Mouse (Mus musculus): Measurements from ENCODE around the gene Spef1. TPM values are rescaled to one million over a fixed set of nuclear protein-coding genes. Genes with fewer than 3 reads are reported as not detected.

The Spef1 gene
- polyA plus RNA-seq, 1 experiment from 2014 or later, result 3.3 TPM

- Histone ChIP-seq H3K9ac (replicated peaks; ENCODE audit: low read length) (peak overlapping the region; percentile 88), H3K9me3 (ENCODE audit: low read length) (peaks cover 8% of the 10 kb centered on the region), H3K4me3 (ENCODE audit: low read length) (peak overlapping the region; percentile 78), H3K27me3 (ENCODE audit: insufficient read depth, low read length) (no peaks in the 10 kb centered on the region), H3K4me2 (replicated peaks; ENCODE audit: low read depth, low read length) (peak overlapping the region; percentile 97), H3K36me3 (ENCODE audit: insufficient read depth, low read length) (no peaks in the 10 kb centered on the region), H3K27ac (ENCODE audit: low read length) (peak overlapping the region; percentile 95), H3K4me1 (ENCODE audit: insufficient read depth, low read length) (peaks cover 13% of the 10 kb centered on the region)
- peak; percentile 16; the same call in 1 of the 2 replicates for ATAC-seq (ENCODE audit: low FRiP score, low TSS enrichment)
- under 1% methylated on average over 17 of the region's 17 CpGs for WGBS
These were observed 26.4 kb downstream of the Spef1 start for GRCm38 (mm10) chr2:131160671-131161111.

DNA sequence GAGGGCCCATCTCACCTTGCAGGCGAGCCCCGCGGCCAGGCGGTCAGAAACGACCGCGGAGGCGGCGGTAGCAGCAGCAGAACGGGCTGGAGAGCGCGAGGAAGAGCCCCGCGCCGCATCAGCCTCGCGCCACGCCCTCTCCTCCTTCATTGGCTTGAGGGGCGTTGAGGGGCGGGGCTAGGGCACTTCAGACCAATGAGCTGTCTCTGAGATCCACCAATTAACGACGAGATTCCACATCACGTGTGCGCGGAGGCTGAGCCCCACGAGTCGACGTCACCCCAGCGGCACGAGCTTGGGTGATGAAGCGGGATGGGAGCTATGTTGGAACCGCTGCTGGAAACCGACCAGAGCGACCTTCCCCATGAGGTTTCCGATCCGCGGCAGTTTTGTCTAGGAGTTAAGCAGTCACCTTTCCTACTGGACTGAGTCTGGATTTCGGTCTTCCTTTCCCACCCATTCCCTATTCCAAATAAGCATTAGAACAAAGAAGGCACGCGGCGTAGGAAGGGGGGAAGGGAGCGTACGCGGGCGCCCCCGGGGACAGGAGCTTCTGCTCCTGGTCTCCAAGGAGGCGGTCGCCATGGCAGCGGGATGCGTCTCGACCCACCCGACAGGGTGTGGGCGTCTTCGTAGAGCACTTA is 27.0 kb downstream of the Spef1 start, which contains the start of gene 1700037H04Rik:
TSS of gene 1700037H04Rik (minus strand) at position 144 of the 644 bp plus-strand sequence.
- Histone ChIP-seq H3K36me3 (ENCODE audit: insufficient read depth, low read length) (no peaks in the 10 kb centered on the region), H3K4me3 (ENCODE audit: low read length) (peak within 1 kb of the TSS; percentile 78), H3K27me3 (ENCODE audit: insufficient read depth, low read length) (no peaks in the 10 kb centered on the region), H3K27ac (ENCODE audit: low read length) (peak within 1 kb of the TSS; percentile 95), H3K9me3 (ENCODE audit: low read length) (peaks cover 6% of the 10 kb centered on the region), H3K4me1 (ENCODE audit: insufficient read depth, low read length) (peaks cover 13% of the 10 kb centered on the region), H3K9ac (replicated peaks; ENCODE audit: low read length) (peak within 1 kb of the TSS; percentile 91), H3K4me2 (replicated peaks; ENCODE audit: low read depth, low read length) (peak within 1 kb of the TSS; percentile 97)
- peak; percentile 97 for ATAC-seq (ENCODE audit: low FRiP score, low TSS enrichment)
- WGBS, result under 1% methylated on average over 54 of the region's 54 CpGs

DNA sequence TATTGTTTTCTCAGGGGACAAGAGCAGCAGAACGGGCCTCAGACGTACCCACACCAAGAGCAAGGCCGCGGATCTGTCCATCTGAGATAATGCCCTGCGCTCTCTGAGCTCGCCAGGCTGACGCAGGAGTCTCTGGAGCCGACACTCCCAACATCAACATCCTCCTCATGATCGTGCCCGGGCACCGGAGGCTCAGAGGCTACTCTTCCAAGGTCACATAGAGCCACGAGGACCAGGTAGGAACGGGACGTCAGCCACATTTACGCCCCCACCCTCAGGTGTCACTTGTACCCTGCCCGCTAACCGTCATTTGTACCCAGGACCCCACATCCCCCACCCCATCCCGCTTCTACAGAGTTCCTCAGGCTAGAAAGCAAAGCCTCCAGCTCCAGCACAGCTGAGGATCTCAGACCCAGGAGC is 27.6 kb downstream of the Spef1 start:
- Histone ChIP-seq H3K9ac (replicated peaks; ENCODE audit: low read length) (peak overlapping the region; percentile 91), H3K4me1 (ENCODE audit: insufficient read depth, low read length) (peaks cover 13% of the 10 kb centered on the region), H3K27ac (ENCODE audit: low read length) (peak overlapping the region; percentile 85), H3K4me2 (replicated peaks; ENCODE audit: low read depth, low read length) (peak overlapping the region; percentile 87), H3K36me3 (ENCODE audit: insufficient read depth, low read length) (no peaks in the 10 kb centered on the region), H3K27me3 (ENCODE audit: insufficient read depth, low read length) (no peaks in the 10 kb centered on the region), H3K9me3 (ENCODE audit: low read length) (peaks cover under 1% of the 10 kb centered on the region; the same call in 1 of the 2 replicates), H3K4me3 (ENCODE audit: low read length) (peak overlapping the region; percentile 78)
- WGBS, result under 1% methylated on average over 18 of the region's 18 CpGs
- peak; percentile 50 for ATAC-seq (ENCODE audit: low FRiP score, low TSS enrichment)

DNA sequence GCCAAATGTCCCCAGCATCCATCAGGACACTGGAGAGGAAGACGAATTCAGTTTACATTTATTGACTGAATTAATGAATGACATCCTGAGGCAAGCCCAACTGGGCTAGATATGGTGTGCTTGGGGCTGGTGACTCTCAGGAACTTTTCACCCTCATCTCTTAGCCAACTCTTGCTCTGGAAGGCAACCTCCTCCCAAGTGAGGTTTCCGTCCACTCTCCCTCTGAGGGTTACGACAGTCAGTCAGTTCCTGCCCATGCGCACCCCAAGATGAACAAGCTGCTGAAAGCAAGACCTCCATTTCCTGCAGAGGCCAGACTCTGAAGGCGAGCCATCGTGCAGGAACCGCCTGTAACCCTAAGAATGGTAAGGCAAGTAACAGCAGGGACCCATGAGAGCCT is 30.1 kb downstream of the Spef1 start:
- no peaks in the 10 kb centered on the region for H3K9me3 ChIP-seq (ENCODE audit: low read length)
- H3K4me1 ChIP-seq (ENCODE audit: insufficient read depth, low read length), result peaks cover 13% of the 10 kb centered on the region
- no peak for ATAC-seq (ENCODE audit: low FRiP score, low TSS enrichment)
- no peaks in the 10 kb centered on the region for H3K27me3 ChIP-seq (ENCODE audit: insufficient read depth, low read length)
- H3K4me2 ChIP-seq (replicated peaks; ENCODE audit: low read depth, low read length), result no peak overlapping the region
- H3K9ac ChIP-seq (replicated peaks; ENCODE audit: low read length), result no peak overlapping the region
- no peak overlapping the region for H3K4me3 ChIP-seq (ENCODE audit: low read length)
- H3K36me3 ChIP-seq (ENCODE audit: insufficient read depth, low read length), result no peaks in the 10 kb centered on the region
- WGBS, result 89% methylated on average over 7 of the region's 7 CpGs
- no peak overlapping the region for H3K27ac ChIP-seq (ENCODE audit: low read length)

- no peaks in the 10 kb centered on the region for H3K27me3 ChIP-seq (ENCODE audit: insufficient read depth, low read length)
- no peak overlapping the region for H3K4me2 ChIP-seq (replicated peaks; ENCODE audit: low read depth, low read length)
- no peak overlapping the region for H3K9ac ChIP-seq (replicated peaks; ENCODE audit: low read length)
- peaks cover 16% of the 10 kb centered on the region; the same call in 1 of the 2 replicates for H3K36me3 ChIP-seq (ENCODE audit: insufficient read depth, low read length)
- H3K4me1 ChIP-seq (ENCODE audit: insufficient read depth, low read length), result peaks cover 6% of the 10 kb centered on the region; the same call in 1 of the 2 replicates
- 91% methylated on average over 4 of the region's 4 CpGs for WGBS
- no peak for ATAC-seq (ENCODE audit: low FRiP score, low TSS enrichment)
- H3K9me3 ChIP-seq (ENCODE audit: low read length), result no peaks in the 10 kb centered on the region
- no peak overlapping the region for H3K4me3 ChIP-seq (ENCODE audit: low read length)
- no peak overlapping the region for H3K27ac ChIP-seq (ENCODE audit: low read length)
These were observed 33.0 kb downstream of the Spef1 start for GRCm38 (mm10) chr2:131154036-131154435.

- Histone ChIP-seq H3K4me2 (replicated peaks; ENCODE audit: low read depth, low read length) (no peak overlapping the region), H3K4me1 (ENCODE audit: insufficient read depth, low read length) (no peaks in the 10 kb centered on the region), H3K4me3 (ENCODE audit: low read length) (no peak overlapping the region), H3K36me3 (ENCODE audit: insufficient read depth, low read length) (peaks cover 31% of the 10 kb centered on the region), H3K9ac (replicated peaks; ENCODE audit: low read length) (no peak overlapping the region), H3K9me3 (ENCODE audit: low read length) (no peaks in the 10 kb centered on the region), H3K27me3 (ENCODE audit: insufficient read depth, low read length) (no peaks in the 10 kb centered on the region), H3K27ac (ENCODE audit: low read length) (no peak overlapping the region)
- WGBS, result 93% methylated on average over 7 of the region's 7 CpGs
- no peak for ATAC-seq (ENCODE audit: low FRiP score, low TSS enrichment)
These were observed 34.8 kb downstream of the Spef1 start for GRCm38 (mm10) chr2:131152166-131152730.

DNA sequence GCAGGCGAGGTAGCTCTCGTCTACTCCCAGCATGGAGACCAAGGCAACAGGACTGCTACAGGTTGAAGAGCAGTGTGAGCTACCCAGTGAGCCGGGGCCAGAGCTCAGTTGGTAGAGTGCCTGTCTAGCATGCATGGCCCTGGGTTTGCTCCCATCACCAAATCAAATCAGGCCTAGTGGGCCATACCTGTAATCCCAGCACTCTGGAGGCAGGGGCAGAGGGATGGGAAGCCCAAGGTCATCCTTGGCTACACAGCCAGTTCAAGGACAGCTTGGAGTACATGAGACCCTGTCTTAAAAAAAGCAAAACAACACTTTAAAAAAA is 37.9 kb downstream of the Spef1 start:
- no peaks in the 10 kb centered on the region for H3K9me3 ChIP-seq (ENCODE audit: low read length)
- H3K4me1 ChIP-seq (ENCODE audit: insufficient read depth, low read length), result no peaks in the 10 kb centered on the region
- ATAC-seq (ENCODE audit: low FRiP score, low TSS enrichment), result no peak
- H3K36me3 ChIP-seq (ENCODE audit: insufficient read depth, low read length), result peaks cover 60% of the 10 kb centered on the region
- no peak overlapping the region for H3K9ac ChIP-seq (replicated peaks; ENCODE audit: low read length)
- no peak overlapping the region for H3K27ac ChIP-seq (ENCODE audit: low read length)
- WGBS, result 87% methylated on average over 3 of the region's 3 CpGs
- H3K4me2 ChIP-seq (replicated peaks; ENCODE audit: low read depth, low read length), result no peak overlapping the region
- H3K4me3 ChIP-seq (ENCODE audit: low read length), result no peak overlapping the region
- no peaks in the 10 kb centered on the region for H3K27me3 ChIP-seq (ENCODE audit: insufficient read depth, low read length)

GRCm38 (mm10) chr2:131148353-131149253 is 38.5 kb downstream of the Spef1 start:
- no peak for ATAC-seq (ENCODE audit: low FRiP score, low TSS enrichment)
- no peaks in the 10 kb centered on the region for H3K9me3 ChIP-seq (ENCODE audit: low read length)
- H3K4me2 ChIP-seq (replicated peaks; ENCODE audit: low read depth, low read length), result no peak overlapping the region
- H3K27me3 ChIP-seq (ENCODE audit: insufficient read depth, low read length), result no peaks in the 10 kb centered on the region
- no peak overlapping the region for H3K9ac ChIP-seq (replicated peaks; ENCODE audit: low read length)
- 83% methylated on average over 8 of the region's 8 CpGs for WGBS
- no peak overlapping the region for H3K27ac ChIP-seq (ENCODE audit: low read length)
- H3K4me3 ChIP-seq (ENCODE audit: low read length), result no peak overlapping the region
- H3K36me3 ChIP-seq (ENCODE audit: insufficient read depth, low read length), result peaks cover 64% of the 10 kb centered on the region
- no peaks in the 10 kb centered on the region for H3K4me1 ChIP-seq (ENCODE audit: insufficient read depth, low read length)

GRCm38 (mm10) chr2:131147043-131147365 is 40.1 kb downstream of the Spef1 start:
- H3K27ac ChIP-seq (ENCODE audit: low read length), result no peak overlapping the region
- H3K36me3 ChIP-seq (ENCODE audit: insufficient read depth, low read length), result peaks cover 73% of the 10 kb centered on the region
- WGBS, result 94% methylated on average over 8 of the region's 8 CpGs
- H3K9me3 ChIP-seq (ENCODE audit: low read length), result no peaks in the 10 kb centered on the region
- ATAC-seq (ENCODE audit: low FRiP score, low TSS enrichment), result no peak
- peaks cover 11% of the 10 kb centered on the region for H3K4me1 ChIP-seq (ENCODE audit: insufficient read depth, low read length)
- H3K9ac ChIP-seq (replicated peaks; ENCODE audit: low read length), result no peak overlapping the region
- H3K27me3 ChIP-seq (ENCODE audit: insufficient read depth, low read length), result no peaks in the 10 kb centered on the region
- no peak overlapping the region for H3K4me3 ChIP-seq (ENCODE audit: low read length)
- no peak overlapping the region for H3K4me2 ChIP-seq (replicated peaks; ENCODE audit: low read depth, low read length)
